Mouse (Mus musculus) bone marrow, adult 2 months (tissue): ENCODE measurements at regions not wholly inside any gene's neighbourhood (a gene's known extent, or its start where the extent isn't known, plus 50 kb on each side); places are given as distances from the start of the nearest gene placed in this dataset.

Experiments
- H3K27ac ChIP-seq: fragments of 200-500 bp; 2 replicates; pipeline ENCODE4 v1.5.1; 2012; ENCODE audit warnings: low read depth, mild to moderate bottlenecking, control low read depth, inconsistent platforms, low read length; ENCODE audit not compliant: control insufficient read depth, poor library complexity, insufficient read depth
- H3K4me1 ChIP-seq: fragments of 200-500 bp; 2 replicates; pipeline ENCODE4 v1.6.1; 2011; ENCODE audit warnings: low read length; ENCODE audit not compliant: control insufficient read depth, insufficient read depth
- H3K4me3 ChIP-seq: fragments of 200-500 bp; replicated peaks from 2 replicates; pipeline ENCODE3; 2011; ENCODE audit warnings: mild to moderate bottlenecking, low read depth, low read length, control low read depth; ENCODE audit not compliant: control insufficient read depth
- CTCF ChIP-seq: fragments of 200-500 bp; IDR thresholded peaks from 2 replicates; pipeline ENCODE4 v1.5.1; 2011; ENCODE audit warnings: low read length, control low read depth; ENCODE audit not compliant: control insufficient read depth, insufficient read depth
- POLR2A ChIP-seq: fragments of 200-500 bp; IDR thresholded peaks from 2 replicates; pipeline ENCODE4 v1.6.1; 2011; ENCODE audit warnings: low read depth, mild to moderate bottlenecking, control low read depth, low read length, borderline replicate concordance; ENCODE audit not compliant: control insufficient read depth
- WGBS: fragments of 180-500 bp; shearing (Covaris S2); methylation state at CpG from one replicate; pipeline ENCODE4 v1.1.7; 2018; 5-methylcytosine and 5-hydroxymethylcytosine counted together

DNA sequence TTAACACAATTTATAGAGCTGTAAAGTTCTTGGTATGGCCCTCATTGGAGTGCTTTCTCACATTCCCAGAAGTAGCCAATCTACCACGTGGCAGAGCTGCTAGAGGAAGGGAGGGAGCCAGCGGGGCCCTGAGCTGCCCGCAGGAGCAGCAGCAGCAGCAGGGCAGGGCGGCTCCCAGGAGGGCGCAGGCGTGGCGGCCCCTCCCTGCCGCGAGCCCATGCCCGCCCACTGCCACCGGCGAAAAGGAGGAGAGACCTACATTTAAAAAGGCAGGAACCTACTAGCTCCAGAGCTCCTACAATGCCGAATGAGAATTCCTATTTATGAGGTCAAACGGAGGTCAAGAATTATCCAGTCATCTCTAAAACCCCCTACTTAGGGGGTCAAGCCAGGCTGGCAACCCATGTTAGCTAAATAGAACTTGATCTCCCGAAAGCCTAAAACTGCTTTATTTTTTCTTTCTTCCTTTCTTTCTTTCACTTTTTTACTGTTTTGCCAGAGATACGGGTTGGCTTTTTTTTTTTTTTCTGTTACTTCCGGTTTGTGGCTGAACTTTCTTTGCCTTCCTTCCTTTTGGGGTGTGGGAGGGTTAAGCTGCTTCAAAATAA, 297.9 kb upstream of the Klf3 start:
- peaks cover 6% of the 10 kb centered on the region; the same call in 1 of the 2 replicates for H3K4me1 ChIP-seq
- peak overlapping the region; percentile 54 for H3K4me3 ChIP-seq
- peak; percentile 61; the same call in 1 of the 2 replicates for TF ChIP-seq POLR2A
- TF ChIP-seq CTCF = no peak
- H3K27ac ChIP-seq = peak overlapping the region; percentile 76
- under 1% methylated on average over 17 of the region's 17 CpGs for WGBS

DNA sequence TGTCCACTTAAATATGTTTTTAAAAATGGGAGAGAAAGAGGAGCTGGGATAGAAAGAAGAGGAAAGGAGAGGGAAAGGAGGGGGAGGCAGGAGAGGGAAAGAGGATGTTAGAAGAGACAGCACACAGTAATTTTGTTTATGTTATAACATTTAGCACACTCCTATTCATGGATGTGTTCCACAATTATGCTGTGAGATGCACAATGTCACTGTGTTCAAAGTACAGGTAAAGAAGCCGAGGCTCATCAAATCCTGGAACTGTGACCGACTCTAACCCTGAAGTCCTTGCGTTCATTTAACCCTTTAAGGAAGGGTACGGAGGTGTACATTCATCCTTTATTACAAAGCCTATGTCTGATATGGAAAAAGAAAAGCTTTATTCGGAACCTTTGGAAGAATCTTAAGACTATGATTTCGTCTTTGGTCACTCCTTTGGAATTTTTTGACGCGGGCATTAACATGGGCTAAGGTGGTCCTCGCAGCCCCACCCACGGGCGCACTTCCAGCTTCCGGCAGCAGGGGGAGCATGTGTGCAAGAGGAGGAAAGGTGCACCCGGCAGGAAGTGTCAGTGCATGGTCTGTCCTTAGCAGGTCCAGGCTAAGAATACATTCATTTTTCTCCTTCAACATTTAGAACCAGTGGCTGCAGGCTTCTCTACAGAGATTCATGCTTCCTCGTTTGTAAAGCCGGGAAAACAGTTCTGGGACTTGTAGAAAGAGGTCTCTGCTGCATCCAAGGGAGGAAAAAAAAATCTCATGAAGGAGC, 297.2 kb upstream of the Klf3 start:
- Histone ChIP-seq H3K27ac (no peak overlapping the region), H3K4me3 (peak overlapping the region; percentile 51), H3K4me1 (peaks cover 2% of the 10 kb centered on the region; the same call in 1 of the 2 replicates)
- TF ChIP-seq CTCF (peak; percentile 99), POLR2A (no peak)
- under 1% methylated on average over 15 of the region's 15 CpGs for WGBS

DNA sequence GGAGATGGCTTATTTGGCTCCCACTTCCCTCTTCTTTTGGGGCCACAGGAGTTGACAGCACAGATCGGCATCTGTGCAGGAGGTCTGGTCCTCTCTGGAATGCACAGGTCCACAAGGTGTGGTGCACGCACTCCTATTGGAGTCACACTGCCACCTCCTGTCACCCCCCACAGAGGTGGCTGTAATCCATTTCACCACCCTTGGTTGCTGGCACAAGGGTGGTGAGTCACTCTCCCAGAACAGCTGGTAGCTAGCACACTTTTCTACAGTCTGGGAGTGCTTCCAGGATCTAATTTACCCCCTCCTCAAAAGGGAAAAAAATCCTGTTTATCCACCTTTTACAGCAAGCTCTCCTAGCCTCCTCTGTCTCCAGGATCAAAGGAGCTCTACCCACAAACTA, 294.6 kb upstream of the Klf3 start:
- Histone ChIP-seq H3K27ac (no peak overlapping the region), H3K4me3 (no peak overlapping the region), H3K4me1 (peaks cover 2% of the 10 kb centered on the region; the same call in 1 of the 2 replicates)
- TF ChIP-seq CTCF (no peak), POLR2A (no peak)
- WGBS = 78% methylated on average over 2 of the region's 2 CpGs

DNA sequence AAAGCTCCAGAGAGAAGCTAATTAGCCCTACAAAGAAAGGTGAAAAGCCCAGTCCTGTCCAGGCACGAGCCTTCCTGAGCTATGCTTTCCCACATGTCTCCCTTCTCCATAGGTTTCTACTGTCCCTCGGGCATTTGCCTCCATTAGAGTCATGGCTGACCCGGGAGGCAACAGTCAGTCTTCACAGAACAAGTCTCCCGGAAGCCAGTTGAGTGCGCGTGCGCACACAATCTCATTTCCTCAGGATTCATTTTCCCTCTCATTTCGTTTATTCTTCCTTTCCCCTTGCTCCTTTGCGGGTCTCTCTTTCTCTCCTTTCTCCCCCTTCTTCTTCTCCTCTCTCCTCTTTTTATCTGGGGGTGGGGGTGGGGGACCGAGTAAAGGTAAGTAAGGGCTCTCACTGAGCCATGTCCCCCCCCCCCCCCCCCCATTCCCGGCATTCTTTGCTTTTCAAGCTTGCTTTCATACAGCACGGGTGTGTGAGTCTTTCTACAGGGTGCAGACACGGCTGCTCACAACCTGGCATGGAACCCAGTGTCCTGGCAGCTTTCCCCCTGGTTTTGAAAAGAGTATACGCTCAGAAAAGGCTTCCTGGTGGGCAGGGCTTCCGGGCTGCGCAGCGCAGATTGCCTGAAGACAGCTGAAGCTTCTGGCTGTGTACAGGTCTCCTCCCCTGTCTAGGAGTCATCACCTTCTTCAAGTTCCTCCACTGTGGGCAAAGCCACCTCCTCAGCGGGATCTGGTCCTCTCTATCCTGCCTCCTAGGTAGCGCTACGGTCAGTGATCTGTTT, 289.8 kb upstream of the Klf3 start:
- Histone ChIP-seq H3K27ac (no peak overlapping the region), H3K4me3 (no peak overlapping the region), H3K4me1 (no peaks in the 10 kb centered on the region)
- no peak for TF ChIP-seq CTCF
- TF ChIP-seq POLR2A = no peak
- 85% methylated on average over 20 of the region's 20 CpGs for WGBS

DNA sequence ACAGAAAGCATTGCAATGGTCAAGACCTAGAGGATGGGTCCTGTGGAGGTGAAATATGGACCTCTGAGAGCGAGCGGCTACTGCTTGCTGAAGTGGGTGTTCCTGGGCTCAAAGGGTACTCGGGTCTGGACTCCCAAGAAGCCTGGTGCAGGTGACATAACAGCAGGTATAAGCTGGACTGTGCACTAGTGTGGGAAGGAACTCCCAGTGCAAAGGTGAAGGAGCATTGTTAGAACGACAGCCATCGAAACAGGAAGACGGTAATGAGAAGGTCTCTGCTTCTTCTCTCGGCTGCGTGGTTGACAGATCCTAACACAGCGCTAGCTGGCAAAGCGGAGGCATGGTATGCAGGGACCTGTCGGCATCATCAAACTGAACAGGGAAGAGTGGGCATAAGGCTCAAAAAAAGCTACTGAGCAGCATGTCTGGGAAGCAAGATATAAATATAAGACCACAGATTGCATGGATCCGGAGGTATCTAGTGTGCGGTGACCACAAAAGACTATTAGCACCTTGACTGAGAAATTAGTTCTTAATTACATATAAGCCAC, 287.0 kb upstream of the Klf3 start:
- Histone ChIP-seq H3K4me3 (no peak overlapping the region), H3K4me1 (no peaks in the 10 kb centered on the region), H3K27ac (no peak overlapping the region)
- TF ChIP-seq CTCF (no peak), POLR2A (no peak)
- WGBS = 88% methylated on average over 13 of the region's 13 CpGs

DNA sequence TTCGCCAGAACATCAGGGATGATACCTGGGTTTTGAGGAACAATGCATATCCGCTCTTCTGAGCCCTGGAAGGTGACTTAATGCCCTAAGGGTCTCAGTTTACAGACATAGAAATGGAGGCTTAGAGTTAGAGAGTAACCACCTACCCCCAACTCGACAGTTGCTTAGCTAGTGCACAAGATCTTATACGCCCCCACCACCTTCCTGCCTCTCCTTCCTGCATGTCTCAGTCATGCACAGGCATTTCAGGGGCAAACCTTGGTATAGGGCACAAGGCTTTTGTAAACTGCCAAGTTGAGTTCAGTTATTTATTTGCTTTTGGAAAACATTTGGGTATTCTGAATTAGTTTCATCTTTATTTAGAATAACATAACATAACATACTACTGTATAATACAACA, 285.9 kb upstream of the Klf3 start:
- TF ChIP-seq POLR2A (no peak), CTCF (no peak)
- 68% methylated on average over 4 of the region's 4 CpGs for WGBS
- H3K27ac ChIP-seq = no peak overlapping the region
- H3K4me3 ChIP-seq = no peak overlapping the region
- H3K4me1 ChIP-seq = no peaks in the 10 kb centered on the region

DNA sequence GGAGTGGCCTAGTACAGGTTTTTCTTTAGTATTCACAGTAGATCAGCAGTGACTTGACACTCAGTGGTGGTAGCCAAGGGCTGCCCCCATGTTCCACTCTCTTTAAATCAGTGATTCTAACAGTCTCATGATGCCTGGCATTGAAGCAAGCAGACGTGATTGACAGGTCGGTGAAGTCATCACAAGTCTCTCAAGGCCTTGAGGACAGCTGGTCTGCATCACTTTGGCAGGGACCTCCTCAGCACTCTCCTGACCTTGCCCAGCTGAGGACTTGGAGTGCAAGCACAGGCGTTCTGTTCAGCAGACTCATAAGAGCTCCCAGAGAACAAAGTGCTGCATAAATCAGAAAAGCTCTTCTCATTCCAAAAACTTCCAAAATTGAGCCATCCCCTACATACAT, 285.4 kb upstream of the Klf3 start:
- TF ChIP-seq POLR2A = no peak
- TF ChIP-seq CTCF = no peak
- H3K4me3 ChIP-seq = no peak overlapping the region
- 84% methylated on average over 3 of the region's 3 CpGs for WGBS
- H3K4me1 ChIP-seq = no peaks in the 10 kb centered on the region
- no peak overlapping the region for H3K27ac ChIP-seq

DNA sequence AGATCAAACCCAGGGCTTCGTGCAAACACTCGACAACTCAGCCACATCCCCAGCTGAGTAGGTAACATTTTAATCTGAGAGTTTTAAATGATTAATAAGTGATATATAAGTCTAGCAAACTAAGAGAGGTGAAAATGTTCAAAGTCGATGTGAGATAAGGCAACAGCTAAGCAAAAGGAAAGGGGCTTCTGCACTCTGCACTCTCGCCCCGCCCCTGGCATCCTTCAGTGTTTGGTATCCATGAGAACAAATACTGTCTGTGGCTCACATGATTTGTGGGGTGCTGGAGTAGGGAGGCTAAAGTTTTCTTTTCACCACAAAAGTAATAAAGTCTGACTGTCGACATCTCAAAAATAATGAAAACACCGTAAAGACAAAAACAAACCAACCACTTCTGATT, 284.2 kb upstream of the Klf3 start:
- H3K4me1 ChIP-seq = no peaks in the 10 kb centered on the region
- no peak overlapping the region for H3K4me3 ChIP-seq
- 70% methylated on average over 7 of the region's 7 CpGs for WGBS
- no peak overlapping the region for H3K27ac ChIP-seq
- TF ChIP-seq POLR2A (no peak), CTCF (no peak)
